Mouse (Mus musculus) limb, embryonic 14.5 days (tissue): ENCODE results near the gene Tspan14. TPM values are rescaled to one million over a fixed set of nuclear protein-coding genes. Genes with fewer than 3 reads are reported as not detected.

ENCODE experiments used
- ATAC-seq: fragments of 200-750 bp; cut with Nextera tagmentation; 2 replicates; pipeline ENCODE4 v1.8.0; 2017; ENCODE audit warnings: low read depth, moderate number of reproducible peaks, moderate TSS enrichment; ENCODE audit not compliant: low FRiP score
- DNase-seq: peaks from one replicate; pipeline ENCODE4 v3.0.0-alpha.2; 2015; ENCODE audit warnings: low spot score
- H3K27ac ChIP-seq: fragments of 300-500 bp; sonication (generic); replicated peaks from 2 replicates; pipeline ENCODE4 v1.5.1; 2014; ENCODE audit warnings: low read depth, mild to moderate bottlenecking, low read length, moderate library complexity, mixed read lengths
- H3K27me3 ChIP-seq: fragments of 300-500 bp; sonication (generic); 2 replicates; pipeline ENCODE4 v1.6.1; 2014; ENCODE audit warnings: low read length, mixed read lengths; ENCODE audit not compliant: control insufficient read depth, insufficient read depth
- H3K36me3 ChIP-seq: fragments of 300-500 bp; sonication (generic); 2 replicates; pipeline ENCODE4 v1.6.1; 2014; ENCODE audit warnings: mild to moderate bottlenecking, low read length, moderate library complexity, mixed read lengths; ENCODE audit not compliant: control insufficient read depth, insufficient read depth
- H3K4me1 ChIP-seq: fragments of 300-500 bp; sonication (generic); 2 replicates; pipeline ENCODE4 v1.6.1; 2014; ENCODE audit warnings: antibody characterized with exemption, low read length, mixed read lengths; ENCODE audit not compliant: control insufficient read depth, insufficient read depth
- H3K4me2 ChIP-seq: fragments of 300-500 bp; sonication (generic); replicated peaks from 2 replicates; pipeline ENCODE4 v1.6.1; 2014; ENCODE audit warnings: low read depth, mild to moderate bottlenecking, low read length, moderate library complexity; ENCODE audit not compliant: severe bottlenecking
- H3K4me3 ChIP-seq: fragments of 300-500 bp; sonication (generic); replicated peaks from 2 replicates; pipeline ENCODE4 v1.5.1; 2014; ENCODE audit warnings: low read length
- H3K9ac ChIP-seq: fragments of 300-500 bp; sonication (generic); 2 replicates; pipeline ENCODE4 v1.6.1; 2014; ENCODE audit warnings: mild to moderate bottlenecking, low read depth, low read length, moderate library complexity; ENCODE audit not compliant: severe bottlenecking
- H3K9me3 ChIP-seq: fragments of 300-500 bp; sonication (generic); 2 replicates; pipeline ENCODE4 v1.6.1; 2016; ENCODE audit warnings: low read length; ENCODE audit not compliant: control insufficient read depth
- POLR2A ChIP-seq: fragments of 200-500 bp; IDR thresholded peaks from 2 replicates; pipeline ENCODE4 v1.8.0; 2012; ENCODE audit warnings: inconsistent platforms, mild to moderate bottlenecking, moderate library complexity, borderline replicate concordance; ENCODE audit not compliant: insufficient read depth, insufficient read length; ENCODE audit errors: extremely low read depth
- WGBS: fragments of 180-500 bp; shearing (Covaris S2); extraction: QIAGEN DNeasy Blood & Tissue Kit; methylation state at CpG from one replicate; pipeline ENCODE4 v1.1.7; 2014; 5-methylcytosine and 5-hydroxymethylcytosine counted together
- polyA plus RNA-seq, 2 experiments: library from polyadenylated mRNA; depleted of rRNA in 1 of 2; stranded (reverse) in 1 of 2; unstranded in 1 of 2; fragments of >200 nt; fragmentation: Nextera tagmentation in 1 of 2; extraction: Ambion mirVana in 1 of 2; gene quantifications; 2 replicates each; pipeline versions ENCODE4 v1.2.1 to v1.2.3; 2012 to 2014

Gene Tspan14
- polyA plus RNA-seq, 2 experiments = 75.2 to 75.5 TPM

- Histone ChIP-seq H3K9ac (no peak overlapping the region), H3K27me3 (no peaks in the 10 kb centered on the region), H3K4me3 (no peak overlapping the region), H3K4me2 (no peak overlapping the region), H3K27ac (no peak overlapping the region), H3K9me3 (no peaks in the 10 kb centered on the region), H3K4me1 (no peaks in the 10 kb centered on the region), H3K36me3 (no peaks in the 10 kb centered on the region)
- DNase-seq = no peak
- WGBS = 63% methylated on average over 6 of the region's 6 CpGs
- no peak for TF ChIP-seq POLR2A
- ATAC-seq = no peak
Observed at GRCm38 (mm10) chr14:40864811-40865514, 101.6 kb downstream of the Tspan14 start.

- Histone ChIP-seq H3K4me2 (no peak overlapping the region), H3K9ac (no peak overlapping the region), H3K36me3 (no peaks in the 10 kb centered on the region), H3K9me3 (no peaks in the 10 kb centered on the region), H3K4me1 (no peaks in the 10 kb centered on the region), H3K27ac (no peak overlapping the region), H3K4me3 (no peak overlapping the region), H3K27me3 (no peaks in the 10 kb centered on the region)
- 87% methylated on average over 3 of the region's 3 CpGs for WGBS
- no peak for TF ChIP-seq POLR2A
- DNase-seq (no peak), ATAC-seq (no peak)
Observed at GRCm38 (mm10) chr14:40863659-40864058, 102.9 kb downstream of the Tspan14 start.

GRCm38 (mm10) chr14:40863022-40863421 lies 103.6 kb downstream of the Tspan14 start:
- ATAC-seq = no peak
- Histone ChIP-seq H3K4me1 (no peaks in the 10 kb centered on the region), H3K36me3 (no peaks in the 10 kb centered on the region), H3K4me2 (no peak overlapping the region), H3K9me3 (no peaks in the 10 kb centered on the region), H3K4me3 (no peak overlapping the region), H3K27me3 (no peaks in the 10 kb centered on the region), H3K9ac (no peak overlapping the region), H3K27ac (no peak overlapping the region)
- no peak for DNase-seq
- no peak for TF ChIP-seq POLR2A

Other genes starting within 250 kb of the Tspan14 start
- gene Sh2d4b, start 73.5 kb downstream of the Tspan14 start, polyA plus RNA-seq (2012; rRNA removed) = 0.92 and 1.2 TPM in 2 replicates
- 0.48 and 0.64 TPM in 2 replicates for gene Sh2d4b, start 73.5 kb downstream of the Tspan14 start, polyA plus RNA-seq (2014; fragmentation: Nextera tagmentation; extraction: Ambion mirVana)
- 13.7 and 19.6 TPM in 2 replicates for gene Fam213a, start 47.0 kb upstream of the Tspan14 start, polyA plus RNA-seq (2012; rRNA removed)
- gene Fam213a, start 47.0 kb upstream of the Tspan14 start, polyA plus RNA-seq (2014; fragmentation: Nextera tagmentation; extraction: Ambion mirVana) = 27.1 and 29.8 TPM in 2 replicates
- gene Dydc2, start 102.4 kb upstream of the Tspan14 start, polyA plus RNA-seq (2012; rRNA removed) = not detected in 2 replicates
- gene Dydc2, start 102.4 kb upstream of the Tspan14 start, polyA plus RNA-seq (2014; fragmentation: Nextera tagmentation; extraction: Ambion mirVana) = not detected in 2 replicates
- gene Dydc1, start 106.1 kb upstream of the Tspan14 start, polyA plus RNA-seq (2012; rRNA removed) = not detected in 2 replicates
- gene Dydc1, start 106.1 kb upstream of the Tspan14 start, polyA plus RNA-seq (2014; fragmentation: Nextera tagmentation; extraction: Ambion mirVana) = not detected in 2 replicates
- gene Mat1a, start 138.2 kb upstream of the Tspan14 start, polyA plus RNA-seq (2012; rRNA removed) = not detected in 2 replicates
- gene Mat1a, start 138.2 kb upstream of the Tspan14 start, polyA plus RNA-seq (2014; fragmentation: Nextera tagmentation; extraction: Ambion mirVana) = not detected in 2 replicates
- gene Sftpa1, start 165.0 kb upstream of the Tspan14 start, polyA plus RNA-seq (2012; rRNA removed) = not detected in 2 replicates
- gene Sftpa1, start 165.0 kb upstream of the Tspan14 start, polyA plus RNA-seq (2014; fragmentation: Nextera tagmentation; extraction: Ambion mirVana) = not detected in 2 replicates
- gene Mbl1, start 184.7 kb upstream of the Tspan14 start, polyA plus RNA-seq (2012; rRNA removed) = not detected in 2 replicates
- gene Mbl1, start 184.7 kb upstream of the Tspan14 start, polyA plus RNA-seq (2014; fragmentation: Nextera tagmentation; extraction: Ambion mirVana) = not detected in 2 replicates
- gene Sftpd, start 218.3 kb upstream of the Tspan14 start, polyA plus RNA-seq (2012; rRNA removed) = not detected in 2 replicates
- gene Sftpd, start 218.3 kb upstream of the Tspan14 start, polyA plus RNA-seq (2014; fragmentation: Nextera tagmentation; extraction: Ambion mirVana) = not detected in 2 replicates